Mouse (Mus musculus) inflammation-experienced regulatory T-cells, adult 6 months (primary cell): ENCODE data around the gene Adad2. TPM values are rescaled to one million over a fixed set of nuclear protein-coding genes. Genes with fewer than 3 reads are reported as not detected.

Experiments used
- ATAC-seq: one replicate; pipeline ENCODE4 v1.8.0; 2017
- polyA plus RNA-seq, 3 experiments: library from polyadenylated mRNA; unstranded; fragments of 100-300 nt; shearing (Covaris generic); gene quantifications; one replicate each; pipeline ENCODE4 v1.2.1; 2017

Adad2 gene
- not detected for polyA plus RNA-seq

DNA sequence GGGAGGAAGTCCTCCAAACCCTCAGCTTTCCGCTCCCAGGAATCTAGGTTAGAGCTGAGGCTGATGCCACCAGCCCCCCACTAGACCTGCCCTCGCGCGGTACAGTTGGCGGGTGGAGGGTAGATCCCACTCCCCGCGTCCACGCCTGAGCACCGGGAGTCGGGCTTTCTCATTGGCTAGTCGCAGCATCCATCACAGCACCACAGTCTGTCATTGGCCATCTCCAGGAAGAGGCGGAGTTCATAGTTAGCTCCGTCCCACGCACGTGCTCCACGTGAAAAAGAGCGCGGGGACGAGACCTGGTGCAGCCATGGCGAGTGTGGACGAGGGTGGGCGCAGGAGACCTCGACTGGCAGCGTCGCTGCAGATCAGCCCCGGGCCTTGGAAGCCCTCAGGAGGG, at the start of gene Adad2:
Gene Adad2 (plus strand): TSS at position 277 of the 400 bp plus-strand sequence.
- ATAC-seq: no peak

DNA sequence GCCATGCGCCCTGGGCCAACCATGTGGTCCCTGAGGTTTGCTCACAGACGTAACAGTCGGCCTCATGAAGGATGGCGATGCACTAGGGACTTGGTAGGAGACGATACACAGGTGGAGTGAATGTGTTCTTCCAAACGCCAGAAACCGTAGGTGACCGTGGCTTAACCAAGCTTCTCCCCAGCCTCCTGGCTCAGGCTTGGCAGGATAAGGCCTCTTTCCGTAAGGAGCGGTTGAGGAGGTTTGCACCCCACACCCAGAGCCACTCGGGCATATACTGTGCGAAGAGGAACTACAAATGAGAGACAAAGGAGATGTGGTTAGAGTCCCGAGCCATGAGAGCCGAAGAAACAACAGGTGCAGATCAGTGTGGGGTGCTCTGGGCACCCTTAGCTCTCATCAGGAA, 48.7 kb upstream of the Adad2 start:
- no peak for ATAC-seq

DNA sequence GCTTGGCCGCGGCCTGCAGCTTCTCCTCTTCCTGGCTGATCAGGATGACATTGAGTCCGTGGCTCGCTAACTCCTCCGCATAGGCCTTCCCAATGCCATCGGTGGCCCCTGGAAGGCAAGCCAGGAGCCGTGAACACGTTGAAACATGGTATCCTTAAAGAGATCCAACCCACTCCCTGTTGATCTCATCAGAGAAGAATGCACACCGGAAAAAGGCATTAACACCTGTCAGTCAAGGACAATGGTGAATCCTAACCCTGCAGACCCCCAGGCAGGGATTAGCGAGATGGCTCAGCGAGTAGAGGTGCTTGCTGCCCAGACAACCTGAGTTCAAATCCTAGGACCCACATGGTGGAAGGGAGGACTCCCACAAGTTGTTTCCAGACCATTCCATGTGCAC, 46.2 kb upstream of the Adad2 start:
- ATAC-seq: no peak

DNA sequence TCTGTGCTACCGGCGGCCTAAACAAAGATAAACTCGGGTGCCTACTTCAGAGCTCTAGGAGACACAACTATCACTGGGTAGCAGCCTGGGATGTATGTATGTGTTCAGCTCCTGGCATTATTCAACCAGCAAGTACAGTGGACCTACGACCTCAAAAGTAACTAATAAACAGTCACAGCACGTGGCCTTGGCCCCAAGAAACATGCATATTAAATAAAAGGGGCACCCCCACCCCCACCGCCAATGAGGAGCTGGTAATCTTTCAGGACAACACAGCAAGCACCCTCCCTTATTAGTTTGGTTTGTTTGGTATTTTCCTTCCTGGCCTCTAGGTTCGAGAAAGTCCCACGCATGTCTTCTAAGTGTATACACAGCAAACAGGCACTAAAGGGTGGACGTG, 44.3 kb upstream of the Adad2 start:
- no peak for ATAC-seq

DNA sequence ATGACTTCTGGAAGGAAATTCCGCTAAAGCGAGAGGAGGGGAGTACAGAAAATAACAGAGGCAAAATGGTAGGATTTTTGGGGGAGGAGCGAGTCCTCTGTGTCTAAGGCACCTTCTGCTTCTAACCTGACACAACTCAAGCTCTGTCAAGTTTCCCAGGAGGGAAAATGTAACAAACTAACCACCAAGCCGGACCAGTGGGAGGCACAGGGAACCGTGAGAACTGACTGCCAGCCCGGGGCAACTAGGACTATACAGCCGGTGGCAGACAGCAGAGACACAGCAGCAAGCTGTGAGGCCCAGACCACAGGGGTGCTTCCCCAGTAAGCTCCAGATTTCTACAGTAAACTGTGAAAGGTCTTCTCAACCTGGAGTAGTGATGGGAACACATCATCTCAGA, 43.6 kb upstream of the Adad2 start:
- peak; percentile 27 for ATAC-seq

DNA sequence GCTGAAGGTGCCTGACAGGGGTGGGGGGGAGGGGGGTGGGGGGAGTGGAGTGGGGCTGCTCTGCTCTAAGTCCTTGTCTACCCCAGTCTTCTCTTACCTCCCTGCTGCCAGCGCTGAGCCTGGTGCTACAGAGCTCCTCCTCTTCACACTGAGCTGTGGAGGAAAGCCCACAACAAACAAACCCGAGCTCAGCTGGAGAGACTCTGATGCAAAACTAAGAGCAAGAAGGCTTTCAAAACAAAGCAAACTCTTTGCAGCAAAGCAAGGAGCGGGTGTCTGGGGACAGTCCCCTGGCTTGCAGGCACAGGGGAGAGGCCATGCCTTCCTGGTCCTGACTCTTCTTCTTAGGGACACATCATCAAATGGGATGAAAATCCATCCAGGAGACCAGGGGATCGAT, 42.7 kb upstream of the Adad2 start:
- peak; percentile 84 for ATAC-seq

DNA sequence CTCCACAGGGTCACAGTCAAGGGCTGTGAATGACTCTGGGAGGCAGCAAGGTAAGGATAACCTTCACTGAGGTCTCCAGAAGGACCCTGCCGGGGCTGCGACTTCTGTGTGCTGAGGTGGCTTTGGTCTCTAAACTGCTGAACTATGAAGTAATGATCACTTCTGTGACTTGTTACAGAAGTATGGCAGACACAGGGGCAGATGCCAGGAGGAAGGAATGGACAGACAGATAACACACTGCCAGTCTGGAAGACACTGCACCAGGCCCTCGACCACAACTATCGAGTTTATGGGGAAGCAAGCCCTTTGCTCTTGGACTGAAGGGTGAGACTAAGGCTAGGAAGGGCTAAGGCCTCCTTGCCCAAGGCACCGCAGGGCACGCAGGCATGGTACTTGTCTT, 41.4 kb upstream of the Adad2 start:
- no peak for ATAC-seq

DNA sequence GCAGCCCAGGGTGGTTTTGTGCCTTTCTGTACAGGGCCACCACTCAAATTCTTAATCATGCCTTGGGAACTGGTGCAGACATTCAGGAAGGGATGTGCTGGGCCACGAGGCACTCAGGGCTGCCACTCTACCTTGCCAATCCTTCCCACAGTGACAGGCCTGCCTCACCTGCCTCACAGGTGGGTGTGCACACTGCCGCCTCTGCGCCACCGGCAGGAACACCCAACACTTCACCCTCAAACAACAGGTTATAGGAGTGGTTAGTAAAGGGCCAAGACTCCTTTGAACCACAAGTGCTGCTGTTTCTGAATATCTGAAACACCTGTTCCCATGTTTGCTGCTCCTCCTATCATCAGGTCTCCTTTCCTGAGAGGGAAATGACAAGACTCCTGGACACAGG, 40.1 kb upstream of the Adad2 start:
- ATAC-seq: no peak

DNA sequence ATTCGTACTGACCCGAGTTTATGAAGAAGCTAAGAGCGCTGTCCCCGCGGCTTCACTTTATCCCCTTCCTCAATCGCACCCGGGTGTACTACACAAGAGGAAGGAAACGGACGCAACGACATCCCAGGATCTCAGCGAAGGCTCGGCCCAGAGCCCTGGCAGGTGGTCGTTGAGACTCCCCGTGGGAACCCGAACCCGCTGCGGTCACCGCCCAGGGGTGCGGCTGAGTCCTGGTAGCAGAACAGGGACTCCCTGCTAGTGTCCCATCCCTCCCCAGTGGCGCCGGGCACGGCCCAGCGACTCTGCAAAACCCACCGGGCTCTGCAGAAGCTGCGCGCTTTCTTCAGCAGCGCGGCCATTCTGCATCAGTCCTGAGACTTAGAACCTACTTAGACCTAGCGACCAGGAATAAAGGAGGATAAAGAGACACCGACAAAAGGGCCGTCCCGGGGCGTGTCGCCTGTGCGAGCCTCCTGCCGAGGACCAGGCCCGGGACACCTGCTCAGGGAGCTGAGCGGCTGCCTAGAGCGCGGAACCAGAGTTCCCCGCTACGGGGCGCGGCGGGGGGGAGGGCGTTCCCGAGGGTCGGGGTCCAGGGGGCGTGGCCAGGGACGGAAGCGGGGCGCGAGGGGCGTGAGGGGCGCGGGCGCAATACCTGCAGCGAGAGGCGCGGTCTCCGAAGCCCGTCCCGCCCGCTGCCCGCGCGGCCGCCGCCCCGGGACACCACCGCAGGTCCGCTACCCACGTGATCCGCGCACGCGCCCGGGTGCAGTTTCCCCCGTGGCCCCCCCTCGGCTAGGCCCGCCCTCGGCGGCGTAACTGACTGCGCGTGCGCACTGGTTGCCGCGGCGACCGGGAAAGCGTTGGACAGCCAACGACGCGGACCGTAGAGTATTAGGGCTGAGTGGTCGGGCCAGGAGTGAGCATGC, 37.8 kb upstream of the Adad2 start, which contains the start of the genes Hsdl1 and Dnaaf1:
Gene Hsdl1 (minus strand): TSS at position 747 of the 929 bp plus-strand sequence.
Gene Dnaaf1 (plus strand): TSS at position 799 of the 929 bp plus-strand sequence.
- ATAC-seq: peak; percentile 69

DNA sequence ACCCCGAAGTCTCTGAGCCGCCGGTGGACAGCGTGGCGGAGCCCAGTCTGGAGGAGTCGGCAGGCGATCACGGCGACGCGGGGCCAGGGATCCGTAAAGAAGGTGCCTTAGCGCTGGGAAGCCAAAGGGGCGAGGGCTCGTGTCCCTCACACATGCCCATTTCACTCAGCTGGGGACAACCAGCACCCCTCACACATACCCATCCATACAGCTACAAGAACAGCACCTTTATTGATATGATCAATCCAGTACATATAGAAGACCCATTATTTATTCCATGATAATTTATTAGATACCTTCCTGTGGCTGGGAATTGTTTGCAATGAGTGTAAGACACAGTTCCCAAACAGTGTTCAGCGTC, 37.2 kb upstream of the Adad2 start:
- no peak for ATAC-seq

DNA sequence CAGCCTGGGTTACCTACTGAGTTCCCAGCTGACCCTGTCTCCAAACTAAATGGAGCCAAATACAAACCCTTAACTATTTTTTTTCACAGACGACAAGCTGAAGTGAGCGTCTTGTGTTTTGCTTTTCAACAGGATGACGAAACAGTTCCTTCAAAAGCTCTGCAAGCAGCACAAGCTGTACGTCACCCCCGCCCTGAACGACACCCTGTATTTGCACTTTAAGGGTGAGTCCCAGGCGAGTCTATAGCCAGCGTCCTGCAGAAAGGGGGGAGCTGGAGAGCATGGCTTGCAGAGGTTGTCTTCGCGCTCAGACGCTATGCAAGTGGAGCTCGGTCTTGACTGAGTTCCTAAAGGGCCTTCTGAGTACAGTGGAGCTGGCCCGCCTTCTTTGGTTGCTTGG, 33.5 kb upstream of the Adad2 start:
- no peak for ATAC-seq

DNA sequence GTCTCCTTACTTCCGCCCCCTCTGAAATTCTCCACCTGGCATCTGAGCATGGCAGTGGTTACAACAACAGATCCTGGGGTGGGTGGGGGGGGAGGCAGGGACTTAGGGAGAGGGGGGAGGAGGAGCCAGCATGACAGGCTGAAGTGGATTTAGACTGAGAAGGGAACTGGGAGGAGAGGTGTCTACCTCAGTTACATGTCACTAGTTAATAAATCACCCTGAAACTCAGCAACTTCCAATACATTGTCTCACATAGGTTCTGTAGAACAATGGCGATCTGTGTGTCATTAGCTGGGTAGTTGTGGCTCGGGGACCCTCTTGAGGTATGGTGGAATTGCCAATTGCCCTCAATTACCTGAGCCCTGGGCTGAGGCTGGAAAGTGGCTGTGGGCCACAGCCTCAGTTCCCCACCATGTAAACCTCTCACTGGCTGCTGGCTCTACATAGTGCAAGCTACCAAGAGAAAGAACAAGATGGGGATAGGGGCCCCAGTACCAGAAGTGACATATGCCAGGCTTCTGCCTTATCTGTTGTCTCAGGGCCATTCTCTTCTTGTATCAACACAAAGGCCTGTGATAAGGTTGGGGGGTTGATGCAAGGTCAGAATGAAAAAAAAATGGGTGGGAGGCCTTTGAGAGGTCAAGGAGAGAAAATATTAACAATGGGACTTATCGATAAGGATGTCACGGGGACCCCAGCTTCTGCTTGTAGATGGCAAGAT, 31.9 kb upstream of the Adad2 start:
- ATAC-seq: no peak

DNA sequence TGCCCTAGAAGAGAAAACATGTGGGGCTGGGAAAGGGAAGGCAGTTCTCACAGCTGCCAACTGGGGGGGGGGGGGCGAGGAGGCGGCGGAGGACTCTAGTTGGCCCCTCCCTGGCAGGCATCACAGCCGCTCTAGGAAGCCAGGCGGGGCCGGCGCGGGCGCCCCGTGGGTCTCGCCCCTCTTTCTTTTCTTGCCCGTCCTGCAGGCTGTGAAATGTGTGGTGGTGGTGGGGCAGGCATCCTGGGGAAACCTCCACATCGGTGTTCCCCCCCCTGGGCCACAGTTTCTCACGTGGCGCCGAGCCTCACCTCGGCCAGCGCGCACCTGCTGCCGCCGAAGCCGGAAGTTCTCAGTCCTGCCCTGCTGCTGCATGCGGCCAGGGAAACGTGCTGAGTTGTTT, 26.6 kb upstream of the Adad2 start:
- peak; percentile 92 for ATAC-seq

DNA sequence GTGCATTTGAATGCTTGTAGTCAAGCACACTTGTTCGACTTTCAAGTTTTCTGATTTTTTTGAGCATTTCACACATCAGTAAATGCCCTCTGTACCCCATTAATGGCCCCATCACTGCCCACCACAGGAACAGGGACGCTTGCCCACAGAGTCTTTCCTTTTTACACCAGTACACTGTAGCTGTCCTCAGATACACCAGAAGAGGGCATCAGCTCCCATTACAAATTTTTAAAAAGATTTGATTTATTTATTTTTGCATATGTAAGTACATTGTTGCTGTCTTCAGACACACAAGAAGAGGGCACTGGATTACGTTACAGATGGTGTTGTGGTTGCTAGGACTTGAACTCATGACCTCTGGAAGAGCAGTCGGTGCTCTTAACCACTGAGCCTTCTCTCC, 24.2 kb upstream of the Adad2 start:
- ATAC-seq: no peak

DNA sequence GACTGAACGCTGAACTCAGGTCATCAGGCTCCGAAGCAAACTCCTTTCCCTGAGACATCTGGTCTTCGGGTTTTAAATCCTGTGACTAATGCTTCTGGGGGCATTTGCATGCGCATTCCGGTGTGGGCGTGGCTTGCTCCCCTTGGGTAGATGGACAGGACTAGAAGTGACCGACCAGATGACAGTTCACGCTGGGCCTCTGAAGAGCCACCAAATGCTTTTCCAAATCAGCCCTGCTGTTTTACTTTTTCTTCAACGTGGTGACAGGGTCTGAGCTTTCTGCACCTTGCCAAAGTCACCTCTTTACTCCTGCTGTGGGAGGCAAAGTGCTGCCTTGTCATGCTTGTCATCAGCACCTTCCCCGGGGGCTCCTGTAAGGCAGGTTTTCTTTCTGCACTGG, 23.7 kb upstream of the Adad2 start:
- ATAC-seq: no peak

DNA sequence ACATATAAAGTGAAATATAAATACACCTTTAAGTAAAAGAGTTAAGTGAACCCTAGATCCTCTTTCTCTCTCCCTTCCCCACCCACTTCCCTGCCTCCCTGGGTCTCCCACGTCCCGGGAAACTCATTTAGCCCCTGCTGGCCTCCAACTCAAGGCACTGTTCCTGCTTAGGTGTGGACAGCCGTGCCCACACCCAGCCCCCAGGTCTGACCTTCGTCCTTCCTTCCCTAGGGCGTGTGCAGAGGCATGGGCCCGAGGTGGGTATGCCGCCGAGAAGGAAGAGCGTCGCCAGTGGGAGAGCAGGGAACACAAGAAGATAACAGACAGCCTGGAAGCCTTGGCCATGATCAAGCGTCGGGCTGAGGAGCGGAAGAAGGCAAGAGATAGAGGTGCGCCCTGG, 22.2 kb upstream of the Adad2 start:
- ATAC-seq: no peak

DNA sequence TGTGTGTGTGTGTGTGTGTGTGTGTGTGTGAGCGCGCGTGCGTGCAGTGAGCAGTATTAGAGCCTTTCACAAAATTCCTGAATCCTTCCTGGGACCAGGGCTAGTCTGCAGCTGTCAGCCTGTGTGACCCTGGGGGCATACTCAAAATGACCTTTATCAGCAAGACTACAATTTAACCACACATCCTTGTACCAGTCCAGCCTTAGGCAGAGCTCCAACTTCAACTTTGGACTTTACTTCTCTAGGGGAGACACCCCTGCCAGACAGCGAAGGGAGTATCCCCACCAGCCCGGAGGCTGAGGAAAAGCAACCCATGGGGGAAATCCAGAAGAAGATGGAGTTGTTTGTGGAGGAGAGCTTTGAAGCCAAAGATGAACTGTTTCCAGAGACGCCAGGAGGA, 21.1 kb upstream of the Adad2 start:
- ATAC-seq: no peak

DNA sequence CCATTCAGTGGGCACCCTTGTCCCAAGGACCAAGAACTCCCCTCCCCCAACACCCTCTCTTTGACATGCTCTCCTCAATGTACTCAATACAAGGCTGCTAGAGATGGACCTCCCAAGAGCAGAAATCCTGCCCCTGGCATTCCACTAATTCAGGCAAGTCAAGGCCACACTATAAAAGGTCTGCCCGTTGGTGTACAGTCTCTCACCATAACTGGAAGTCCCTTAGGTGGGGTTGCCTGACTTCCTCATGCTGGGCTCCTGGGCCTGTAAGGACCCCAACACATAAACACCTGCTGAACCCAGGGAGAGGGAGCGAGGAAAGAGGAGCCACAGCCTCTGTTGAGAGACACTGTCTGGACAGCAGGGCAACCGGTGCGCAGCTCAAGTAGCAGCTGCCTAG, 8.8 kb upstream of the Adad2 start:
- no peak for ATAC-seq

DNA sequence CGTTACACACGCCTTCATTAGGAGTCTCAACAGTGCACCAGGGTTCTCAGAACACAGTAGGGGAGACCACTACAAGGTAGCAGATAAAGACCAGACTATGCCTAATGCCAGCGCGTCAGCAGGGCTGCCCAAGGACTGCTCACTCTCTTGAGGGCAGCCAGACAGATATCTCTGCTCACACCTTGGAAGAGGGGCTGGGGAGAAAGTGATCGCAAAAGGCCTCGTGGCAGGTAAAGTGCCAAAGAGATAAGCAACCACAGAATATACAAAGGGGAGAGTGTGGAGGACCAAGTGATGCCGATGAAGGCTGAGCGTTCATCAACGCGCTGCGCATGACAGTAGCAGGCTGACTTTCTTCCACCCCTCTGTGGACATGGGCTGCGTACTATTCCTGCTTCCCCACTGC, 8.1 kb upstream of the Adad2 start:
- no peak for ATAC-seq

DNA sequence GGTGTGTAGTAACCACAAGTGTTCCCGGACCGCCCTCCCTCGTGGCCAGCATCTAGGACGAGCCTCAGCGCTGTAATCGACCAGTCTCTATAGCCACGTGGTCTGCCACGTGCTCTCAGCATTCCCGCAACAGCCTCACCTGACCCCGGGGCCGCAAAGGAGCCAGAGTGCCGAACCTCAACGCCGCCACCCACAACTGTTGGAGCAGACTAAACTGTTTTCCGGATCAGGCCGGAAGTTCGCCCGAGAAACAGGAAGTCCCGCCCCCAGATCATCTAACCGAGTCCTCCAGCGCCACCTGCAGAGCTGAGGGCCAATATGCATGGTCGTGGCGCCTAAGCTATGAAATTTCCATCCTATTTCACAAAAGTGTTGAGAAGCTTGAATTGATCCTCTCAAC, 7.6 kb upstream of the Adad2 start, which contains the start of gene Taf1c:
Gene Taf1c (minus strand): TSS at position 227 of the 400 bp plus-strand sequence.
- ATAC-seq: peak; percentile 98

DNA sequence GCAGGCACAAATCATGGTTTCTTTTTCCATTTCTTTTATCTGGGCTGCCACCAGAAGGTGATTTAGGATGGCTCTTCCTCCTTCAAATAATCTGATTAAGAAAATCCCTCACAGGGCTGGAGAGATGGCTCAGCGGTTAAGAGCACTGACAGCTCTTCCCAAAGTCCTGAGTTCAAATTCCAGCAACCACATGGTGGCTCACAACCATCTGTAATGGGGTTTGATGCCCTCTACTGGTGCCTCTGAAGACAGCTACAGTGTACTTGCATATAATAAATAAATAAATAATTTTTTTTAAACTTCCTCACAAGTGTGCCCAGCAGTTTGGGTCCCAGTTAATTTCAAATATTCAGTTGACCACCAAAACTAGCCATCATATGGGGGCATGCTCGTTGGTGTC, 6.3 kb upstream of the Adad2 start:
- ATAC-seq: no peak

DNA sequence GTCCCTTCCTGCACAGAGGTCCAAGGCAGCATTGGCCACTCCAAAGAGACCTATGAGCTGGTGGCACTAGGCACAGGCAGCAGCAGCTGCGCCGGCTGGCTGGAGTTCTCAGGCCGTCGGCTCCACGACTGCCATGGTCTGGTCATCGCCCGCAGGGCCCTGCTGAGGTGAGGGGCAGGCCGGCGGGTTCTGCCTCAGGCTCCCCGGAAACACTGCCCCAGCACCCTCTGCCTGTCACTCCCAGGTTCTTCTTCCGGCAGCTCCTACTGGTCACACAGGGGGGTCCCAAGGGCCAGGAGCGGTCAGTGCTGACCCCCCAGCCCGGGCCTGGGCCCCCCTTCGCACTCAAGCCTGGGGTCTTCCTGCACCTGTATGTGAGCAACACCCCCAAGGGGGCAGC, 2.5 kb downstream of the Adad2 start:
- no peak for ATAC-seq

DNA sequence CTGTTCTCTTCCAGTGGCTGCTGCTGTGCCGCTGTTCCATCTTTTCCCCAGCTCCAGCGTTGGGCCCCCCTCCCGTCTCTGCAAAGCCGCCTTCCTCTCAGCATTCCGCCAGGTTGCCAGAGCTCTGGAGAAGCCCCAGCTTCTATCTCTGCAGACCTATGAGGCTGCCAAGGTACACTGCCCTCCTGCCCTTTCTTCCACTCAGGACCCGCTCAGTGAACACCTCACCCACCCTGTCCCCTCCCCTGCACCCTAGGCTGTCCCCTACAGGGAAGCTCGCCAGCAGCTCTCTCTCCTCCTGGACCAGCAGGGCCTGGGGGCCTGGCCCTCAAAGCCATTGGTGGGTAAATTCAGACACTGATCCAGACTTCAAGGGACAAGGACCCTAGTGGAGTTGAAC, 3.8 kb downstream of the Adad2 start:
- no peak for ATAC-seq

DNA sequence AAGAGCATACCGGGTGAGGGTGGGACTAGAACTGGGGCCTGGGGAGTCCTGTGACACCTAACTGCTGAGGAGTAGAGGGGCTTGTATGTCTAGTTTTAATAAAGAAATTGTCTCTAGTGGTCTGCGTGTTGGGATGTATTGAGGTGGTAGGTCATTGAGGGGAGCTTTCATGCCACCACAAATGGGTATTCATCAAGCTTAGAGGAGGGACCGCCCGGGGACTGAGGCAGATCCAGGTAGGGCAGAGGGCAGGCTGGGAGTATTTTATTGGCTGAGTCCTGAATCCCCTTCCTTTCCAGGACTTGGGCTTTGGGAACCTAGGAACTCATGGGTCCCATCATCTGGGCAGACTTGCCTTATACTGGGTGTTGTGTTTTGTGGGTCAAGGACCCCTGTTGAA, 4.3 kb downstream of the Adad2 start:
- ATAC-seq: no peak
